Mouse (Mus musculus) thymus, adult 2 months (tissue): ENCODE results near the gene Krtap5-1.
A peak's percentile ranks its signal among the peaks of the same experiment; 100 is the strongest.
"Not testable (repeated sequence)": the region's sequence is repeated elsewhere in the genome, so short reads cannot be mapped to it uniquely, and the experiment has no call there.

Experiments
- CTCF ChIP-seq: fragments of 200-500 bp; IDR thresholded peaks from 2 replicates; pipeline ENCODE4 v1.5.1; 2012; ENCODE audit warnings: mild to moderate bottlenecking, control low read depth, low read length, moderate library complexity, borderline replicate concordance; ENCODE audit not compliant: control insufficient read depth, poor library complexity, insufficient read depth; ENCODE audit errors: extremely low read depth
- POLR2A ChIP-seq: fragments of 200-500 bp; IDR thresholded peaks from 2 replicates; pipeline ENCODE4 v1.6.1; 2012; ENCODE audit warnings: mild to moderate bottlenecking, low read length, control low read depth, moderate library complexity; ENCODE audit not compliant: control insufficient read depth, poor library complexity, insufficient read depth; ENCODE audit errors: extremely low read depth

DNA sequence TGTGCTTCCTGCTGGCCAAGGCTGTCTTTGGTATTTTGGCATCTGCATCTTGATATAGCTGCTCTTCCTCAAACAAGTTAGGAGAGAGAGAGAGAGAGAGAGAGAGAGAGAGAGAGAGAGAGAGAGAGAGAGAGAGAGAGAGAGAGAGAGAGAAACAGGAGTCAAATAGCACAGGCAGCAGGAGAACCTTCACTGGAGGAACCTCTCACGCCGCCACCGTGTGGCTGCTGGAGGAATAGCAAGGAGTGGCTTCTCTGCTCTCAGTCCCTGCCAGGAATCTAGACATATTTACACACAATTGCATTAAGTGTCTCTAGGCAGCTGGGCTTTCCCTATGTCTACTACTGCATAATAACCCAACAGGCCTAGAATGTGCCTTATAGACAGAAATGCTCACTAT is 18.7 kb downstream of the Krtap5-1 start:
- TF ChIP-seq POLR2A: not testable (repeated sequence)
- TF ChIP-seq CTCF: 0 out of 2 replicates have a peak, but pooled peaks have one; percentile 27
